Mouse (Mus musculus): ENCODE measurements around the gene Ampd2. TPM values are rescaled to one million over a fixed set of nuclear protein-coding genes. Genes with fewer than 3 reads are reported as not detected.

Gene Ampd2
- total and polyA plus RNA-seq, 3 experiments: 28.3 to 85.9 (median 55.8) TPM

DNA sequence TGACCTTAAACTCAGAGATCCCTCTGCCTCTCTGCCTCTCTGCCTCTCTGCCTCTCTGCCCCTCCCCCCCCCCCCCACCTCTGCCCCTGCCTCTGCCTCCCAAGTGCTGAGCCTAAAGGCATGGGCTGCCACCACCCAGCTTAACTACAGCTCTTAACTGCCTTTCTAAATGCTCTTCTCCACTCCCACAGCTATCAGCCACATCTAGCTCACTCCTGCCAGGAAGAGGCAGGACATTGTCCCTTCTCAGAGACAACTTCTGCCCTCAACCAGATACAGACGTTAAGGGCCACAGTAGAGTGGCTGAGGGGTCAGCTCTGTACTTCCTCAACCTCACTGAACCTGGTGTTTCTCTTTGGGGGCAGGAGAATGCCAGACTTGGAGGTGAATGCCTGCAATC lies 17.6 kb downstream of the Ampd2 start:
- Histone ChIP-seq H3K4me1 (ENCODE audit: control insufficient read depth in 1 of 2, insufficient read depth in 2 of 2) (peaks cover 4 to 9% of the 10 kb centered on the region in 2 experiments), H3K4me2 (ENCODE audit: insufficient read depth, low read depth, poor library complexity, severe bottlenecking) (no peak overlapping the region), H3K79me2 (replicated peaks; ENCODE audit: control insufficient read depth, extremely low read depth, insufficient read depth, poor library complexity, severe bottlenecking) (no peaks in the 10 kb centered on the region), H3K27ac (ENCODE audit: insufficient read depth, low read depth) (no peak overlapping the region), H3K9me3 (replicated peaks; ENCODE audit: low read length) (no peaks in the 10 kb centered on the region), H3K9ac (ENCODE audit: insufficient read depth, low read depth) (no peak overlapping the region), H3K4me3 (replicated peaks in 1 of 3; ENCODE audit: low read depth in 2 of 3, low read length in 2 of 3, poor library complexity in 1 of 3) (no peak overlapping the region), H3K27me3 (replicated peaks) (no peaks in the 10 kb centered on the region), H3K36me3 (replicated peaks in 1 of 2; ENCODE audit: control insufficient read depth in 1 of 2, insufficient read depth in 1 of 2, low read length in 1 of 2) (peaks cover 6 to 26% of the 10 kb centered on the region in 2 experiments)
- in situ Hi-C loops (cut with MboI; ENCODE audit: low pct_ligation_motif_present, low pct_unique_long_range_greater_than_20kb, low sequenced_read_pairs): loop anchor here (5.0 kb wide), 1 partner anchor 127 kb away; the partner anchor contains the start of gene Gstm6
- no peak for TF ChIP-seq USF1 (IDR thresholded peaks at IDR 0.05; ENCODE audit: low read depth, low read length)
- no peak for TF ChIP-seq TCF12 (IDR thresholded peaks at IDR 0.05; ENCODE audit: low read depth, low read length)
- TF ChIP-seq CTCF (conservative IDR thresholded peaks at IDR 0.05 in 1 of 2, IDR thresholded peaks at IDR 0.05 in 1 of 2; ENCODE audit: low read depth in 2 of 2, low read length in 2 of 2): no peak
- TF ChIP-seq POLR2A (IDR thresholded peaks at IDR 0.05; ENCODE audit: low read depth, low read length): no peak
- TF ChIP-seq NRF1 (IDR thresholded peaks at IDR 0.05; ENCODE audit: low read depth, low read length): no peak
- TF ChIP-seq UBTF (IDR thresholded peaks at IDR 0.05; ENCODE audit: low read depth, low read length): no peak
- dilution Hi-C loops (cut with MboI; ENCODE audit: extremely low pct_ligation_motif_present, extremely low pct_unique_long_range_greater_than_20kb, low sequenced_read_pairs): no loop called here
- DNase-seq (ENCODE audit: extremely low read depth): no peak

DNA sequence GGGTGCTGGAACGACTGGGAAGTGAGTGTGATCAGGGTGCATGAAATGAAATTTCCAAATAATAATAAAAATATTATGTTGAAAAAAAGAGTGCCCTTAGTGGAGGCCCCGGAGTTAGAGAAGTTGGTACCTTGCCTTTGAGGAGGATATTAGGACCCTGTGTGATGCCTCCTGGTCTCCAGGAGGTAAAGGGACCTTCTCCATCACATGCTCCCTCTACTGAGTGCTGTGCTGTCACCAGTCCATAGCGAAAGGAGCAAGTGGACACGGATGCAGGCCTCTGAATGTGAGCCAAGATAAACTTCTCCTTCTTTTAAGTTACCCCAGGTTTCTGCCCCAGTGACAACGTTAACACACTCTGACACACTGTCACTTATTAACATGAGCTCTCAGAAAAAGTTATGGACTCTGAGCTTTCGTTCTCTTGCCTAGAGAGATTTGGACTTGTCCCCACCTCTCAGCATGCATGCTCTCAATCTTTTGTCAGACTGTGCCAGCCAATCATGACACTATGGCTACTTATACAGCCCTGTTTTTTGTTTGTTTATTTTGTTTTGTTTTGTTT lies 19.0 kb downstream of the Ampd2 start:
- no peak for DNase-seq (ENCODE audit: extremely low read depth)
- no peak for TF ChIP-seq GABPA (IDR thresholded peaks at IDR 0.05; ENCODE audit: insufficient replicate concordance, low read depth, low read length)
- no peak for TF ChIP-seq ETS1 (conservative IDR thresholded peaks at IDR 0.05; ENCODE audit: low read depth, low read length)
- no peak for TF ChIP-seq CHD2 (IDR thresholded peaks at IDR 0.05; ENCODE audit: low read length)
- TF ChIP-seq SMC3 (IDR thresholded peaks at IDR 0.05; ENCODE audit: low read depth, low read length): no peak
- no peak for TF ChIP-seq JUN (IDR thresholded peaks at IDR 0.05; ENCODE audit: insufficient read depth, low read depth, low read length)
- no peak for TF ChIP-seq MAX (IDR thresholded peaks at IDR 0.05; ENCODE audit: low read length)
- TF ChIP-seq POLR2AphosphoS2 (IDR thresholded peaks at IDR 0.05; ENCODE audit: low read depth, low read length): no peak
- TF ChIP-seq ZKSCAN1 (IDR thresholded peaks at IDR 0.05; ENCODE audit: borderline replicate concordance, low read depth, low read length): no peak
- TF ChIP-seq NELFE (IDR thresholded peaks at IDR 0.05; ENCODE audit: low read depth, low read length): no peak
- TF ChIP-seq ZNF384 (IDR thresholded peaks at IDR 0.05; ENCODE audit: low read depth, low read length): no peak
- no peak for TF ChIP-seq E2F4 (IDR thresholded peaks at IDR 0.05; ENCODE audit: insufficient replicate concordance, low read depth, low read length)
- no peak for TF ChIP-seq MXI1 (IDR thresholded peaks at IDR 0.05; ENCODE audit: low read depth, low read length)
- no peak for TF ChIP-seq USF1 (IDR thresholded peaks at IDR 0.05; ENCODE audit: low read depth, low read length)
- no peak for TF ChIP-seq IRF4 (IDR thresholded peaks at IDR 0.05; ENCODE audit: low read depth, low read length)
- no peak for TF ChIP-seq NRF1 (IDR thresholded peaks at IDR 0.05; ENCODE audit: low read depth, low read length)
- H3K36me3 ChIP-seq (replicated peaks in 1 of 2; ENCODE audit: control insufficient read depth in 1 of 2, insufficient read depth in 1 of 2, low read length in 1 of 2): peaks cover 2 to 13% of the 10 kb centered on the region in 2 experiments
- no peaks in the 10 kb centered on the region for H3K79me2 ChIP-seq (replicated peaks; ENCODE audit: control insufficient read depth, extremely low read depth, insufficient read depth, poor library complexity, severe bottlenecking)
- in situ Hi-C loops (cut with MboI; ENCODE audit: low pct_ligation_motif_present, low pct_unique_long_range_greater_than_20kb, low sequenced_read_pairs): loop anchor here (5.0 kb wide), 1 partner anchor 125 kb away; the partner anchor contains the start of gene Gstm6
- H3K9ac ChIP-seq (ENCODE audit: insufficient read depth, low read depth): no peak overlapping the region
- H3K27me3 ChIP-seq (replicated peaks): no peaks in the 10 kb centered on the region
- no peak overlapping the region for H3K4me3 ChIP-seq (replicated peaks in 1 of 3; ENCODE audit: low read depth in 2 of 3, low read length in 2 of 3, poor library complexity in 1 of 3)
- peaks cover 4 to 9% of the 10 kb centered on the region in 2 experiments for H3K4me1 ChIP-seq (ENCODE audit: control insufficient read depth in 1 of 2, insufficient read depth in 2 of 2)
- no peak overlapping the region for H3K27ac ChIP-seq (ENCODE audit: insufficient read depth, low read depth)
- no peaks in the 10 kb centered on the region for H3K9me3 ChIP-seq (replicated peaks; ENCODE audit: low read length)
- dilution Hi-C loops (cut with MboI; ENCODE audit: extremely low pct_ligation_motif_present, extremely low pct_unique_long_range_greater_than_20kb, low sequenced_read_pairs): no loop called here
- H3K4me2 ChIP-seq (ENCODE audit: insufficient read depth, low read depth, poor library complexity, severe bottlenecking): no peak overlapping the region

Measured in CH12.LX (cell line).